Mouse (Mus musculus): ENCODE measurements at regions not wholly inside any gene's neighbourhood (a gene's known extent, or its start where the extent isn't known, plus 50 kb on each side); places are given as distances from the start of the nearest gene placed in this dataset.
A peak's percentile ranks its signal among the peaks of the same experiment; 100 is the strongest.

- intact Hi-C loops (cut with DNase I) = no loop called here
- DNase-seq (ENCODE audit: extremely low spot score in 1 of 2, low spot score in 2 of 2) = peak in 1 of 2 experiments; percentile 51
Measured at GRCm38 (mm10) chr3:18989577-18990240, 638.8 kb downstream of the 1700064H15Rik start.

GRCm38 (mm10) chr3:19000179-19000578 is 628.3 kb downstream of the 1700064H15Rik start:
- no peak for DNase-seq (ENCODE audit: extremely low spot score in 1 of 2, low spot score in 2 of 2)
- intact Hi-C loops (cut with DNase I) = no loop called here

DNA sequence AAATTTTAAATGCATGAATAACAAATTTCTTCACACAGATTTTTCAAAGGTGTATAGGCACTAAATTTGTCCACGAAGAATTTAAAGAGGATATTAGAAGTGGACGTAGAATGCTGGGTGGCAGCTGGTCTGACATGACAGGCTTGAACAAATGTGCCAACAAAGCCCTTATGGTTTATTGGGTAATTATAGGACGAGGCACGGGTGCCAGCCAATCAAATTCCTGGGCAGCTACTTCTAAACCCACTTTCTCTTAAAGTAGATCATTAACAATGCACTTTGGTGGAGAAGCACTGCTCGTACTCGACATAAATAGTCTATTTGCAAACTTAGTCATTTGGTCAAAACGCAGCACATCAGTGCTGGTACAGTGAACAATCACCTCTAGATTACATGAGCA is 626.4 kb downstream of the 1700064H15Rik start:
- DNase-seq (ENCODE audit: extremely low spot score in 1 of 2, low spot score in 2 of 2) = no peak
- intact Hi-C loops (cut with DNase I) = no loop called here

GRCm38 (mm10) chr3:19004792-19005191 is 623.7 kb downstream of the 1700064H15Rik start:
- DNase-seq (ENCODE audit: extremely low spot score in 1 of 2, low spot score in 2 of 2) = no peak
- intact Hi-C loops (cut with DNase I) = no loop called here

DNA sequence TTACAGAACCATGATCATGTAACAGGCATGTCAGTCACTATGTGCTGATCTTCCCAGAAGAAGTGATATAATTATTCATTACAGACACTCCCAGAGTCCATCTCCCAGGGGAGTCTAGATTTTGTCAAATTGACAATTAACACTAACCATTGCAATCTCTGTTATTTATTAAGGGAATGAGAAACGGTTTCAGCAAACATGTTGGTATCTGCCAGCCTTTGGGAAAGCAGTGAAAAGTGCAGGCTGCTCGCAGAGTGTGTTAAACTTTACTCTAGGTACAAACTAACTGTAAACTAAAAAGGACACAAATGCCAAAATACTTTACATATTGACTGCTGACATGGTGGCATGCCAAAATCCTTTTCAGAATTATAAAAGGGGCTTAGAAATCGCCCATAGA is 583.9 kb downstream of the 1700064H15Rik start:
- intact Hi-C loops (cut with DNase I) = no loop called here
- no peak for DNase-seq (ENCODE audit: extremely low spot score in 1 of 2, low spot score in 2 of 2)

- intact Hi-C loops (cut with DNase I) = no loop called here
- no peak for DNase-seq (ENCODE audit: extremely low spot score in 1 of 2, low spot score in 2 of 2)
Measured at GRCm38 (mm10) chr3:19045933-19046332, 582.5 kb downstream of the 1700064H15Rik start.

- peak in 1 of 2 experiments; percentile 18 for DNase-seq (ENCODE audit: extremely low spot score in 1 of 2, low spot score in 2 of 2)
- intact Hi-C loops (cut with DNase I) = no loop called here
Measured at GRCm38 (mm10) chr3:19046610-19047009, 581.9 kb downstream of the 1700064H15Rik start.

DNA sequence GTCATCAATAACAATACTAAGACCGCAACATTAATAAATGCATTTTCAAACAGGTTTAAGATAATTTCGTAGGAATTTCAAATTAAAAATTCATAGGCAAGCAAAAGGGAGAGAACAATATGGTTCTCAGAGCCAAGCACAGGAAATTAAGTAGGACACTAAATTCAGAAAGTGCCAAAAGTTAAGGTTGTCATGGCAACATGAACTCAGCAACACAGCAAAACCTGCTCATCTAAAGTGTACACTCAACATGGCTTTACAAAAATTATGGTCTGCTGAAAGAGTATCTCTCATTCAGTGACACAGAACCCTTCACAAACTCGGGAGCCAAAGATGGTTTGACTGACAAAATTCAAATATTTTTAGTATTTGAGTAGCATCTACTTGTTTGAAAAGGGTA is 572.5 kb downstream of the 1700064H15Rik start:
- intact Hi-C loops (cut with DNase I) = no loop called here
- peak in 1 of 2 experiments; percentile 38 for DNase-seq (ENCODE audit: extremely low spot score in 1 of 2, low spot score in 2 of 2)

GRCm38 (mm10) chr3:19056623-19057022 is 571.9 kb downstream of the 1700064H15Rik start:
- intact Hi-C loops (cut with DNase I) = no loop called here
- DNase-seq (ENCODE audit: extremely low spot score in 1 of 2, low spot score in 2 of 2) = no peak

DNA sequence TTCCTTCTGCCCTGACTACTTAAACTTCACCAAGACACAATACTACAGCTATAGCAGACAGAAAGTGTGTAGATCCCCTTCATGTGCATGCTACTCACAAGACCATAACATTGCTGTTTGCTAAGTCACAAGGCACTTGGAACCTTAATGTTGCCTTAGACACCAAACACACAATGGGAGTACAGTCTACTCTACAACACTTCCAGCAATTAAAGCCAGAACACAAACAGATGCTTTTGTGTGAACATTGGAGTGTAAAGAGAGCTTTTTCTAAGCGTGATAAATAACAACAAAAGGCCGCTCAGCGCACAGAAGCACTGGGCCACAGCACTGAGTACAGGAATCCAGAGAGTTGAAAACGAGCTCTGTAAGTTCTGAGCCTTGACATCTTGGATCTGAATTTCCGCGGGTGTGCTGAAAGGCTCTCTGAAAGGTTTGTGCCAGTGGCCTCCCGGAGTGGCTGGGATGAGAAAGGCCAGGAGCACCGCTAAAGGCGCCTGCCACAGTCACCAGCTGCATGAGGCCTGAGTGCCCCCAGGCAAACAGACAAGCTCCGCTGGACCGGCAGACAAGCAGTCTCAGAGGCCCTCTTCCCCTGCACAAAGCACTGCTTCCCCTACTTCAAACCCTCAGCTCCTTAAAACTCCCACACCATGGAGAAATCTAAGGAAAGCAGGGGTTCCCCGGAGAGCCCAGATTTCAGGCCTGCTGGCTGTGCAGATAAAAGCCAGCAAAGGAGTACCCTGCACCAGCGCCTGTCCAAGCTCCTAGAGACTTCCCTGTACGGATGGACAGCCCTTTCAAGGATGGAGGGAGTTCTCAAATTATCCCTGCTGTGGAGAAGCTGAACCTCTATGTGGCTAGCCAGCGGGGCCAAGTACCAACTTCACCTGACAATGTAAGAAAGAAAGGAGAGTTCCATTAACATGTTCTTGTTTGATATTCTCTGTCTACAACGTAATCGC is 568.3 kb downstream of the 1700064H15Rik start:
- DNase-seq (ENCODE audit: extremely low spot score in 1 of 2, low spot score in 2 of 2) = no peak
- intact Hi-C loops (cut with DNase I) = loop anchor here (5.0 to 10.0 kb wide), 2 partner anchors 118 to 845 kb away; no protein-coding TSS in a partner anchor

DNA sequence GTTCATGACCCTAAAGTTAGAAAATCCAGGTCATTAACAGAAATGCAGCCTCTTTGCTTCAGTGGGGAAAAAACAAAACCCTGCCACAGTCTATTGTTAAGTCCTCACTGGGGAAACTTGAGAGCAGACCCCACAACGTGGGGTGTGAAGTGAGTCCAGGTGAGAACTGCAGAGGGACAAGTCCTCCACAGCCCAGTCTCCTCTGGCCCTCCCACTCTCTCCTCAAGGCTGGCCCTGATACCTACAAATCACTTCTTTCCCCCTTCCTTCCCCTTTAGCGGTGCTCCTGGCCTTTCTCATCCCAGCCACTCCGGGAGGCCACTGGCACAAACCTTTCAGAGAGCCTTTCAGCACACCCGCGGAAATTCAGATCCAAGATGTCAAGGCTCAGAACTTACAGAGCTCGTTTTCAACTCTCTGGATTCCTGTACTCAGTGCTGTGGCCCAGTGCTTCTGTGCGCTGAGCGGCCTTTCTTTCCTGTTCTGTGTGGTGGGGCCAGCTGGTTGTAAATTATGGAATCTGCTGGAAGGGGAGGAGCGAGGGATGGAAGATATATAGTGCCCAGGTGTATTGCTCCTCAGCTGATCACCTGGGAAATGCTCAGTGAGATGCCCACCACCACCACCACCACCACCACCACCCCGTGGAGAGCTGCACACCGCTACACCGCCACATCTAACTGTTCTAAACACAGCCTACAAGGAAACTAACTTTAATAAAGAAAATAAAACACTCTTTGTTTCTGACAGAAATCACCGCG is 566.8 kb downstream of the 1700064H15Rik start:
- DNase-seq (ENCODE audit: extremely low spot score in 1 of 2, low spot score in 2 of 2) = no peak
- intact Hi-C loops (cut with DNase I) = loop anchor here (1.0 to 10.0 kb wide), 3 partner anchors 119 to 1011 kb away; no protein-coding TSS in a partner anchor

DNA sequence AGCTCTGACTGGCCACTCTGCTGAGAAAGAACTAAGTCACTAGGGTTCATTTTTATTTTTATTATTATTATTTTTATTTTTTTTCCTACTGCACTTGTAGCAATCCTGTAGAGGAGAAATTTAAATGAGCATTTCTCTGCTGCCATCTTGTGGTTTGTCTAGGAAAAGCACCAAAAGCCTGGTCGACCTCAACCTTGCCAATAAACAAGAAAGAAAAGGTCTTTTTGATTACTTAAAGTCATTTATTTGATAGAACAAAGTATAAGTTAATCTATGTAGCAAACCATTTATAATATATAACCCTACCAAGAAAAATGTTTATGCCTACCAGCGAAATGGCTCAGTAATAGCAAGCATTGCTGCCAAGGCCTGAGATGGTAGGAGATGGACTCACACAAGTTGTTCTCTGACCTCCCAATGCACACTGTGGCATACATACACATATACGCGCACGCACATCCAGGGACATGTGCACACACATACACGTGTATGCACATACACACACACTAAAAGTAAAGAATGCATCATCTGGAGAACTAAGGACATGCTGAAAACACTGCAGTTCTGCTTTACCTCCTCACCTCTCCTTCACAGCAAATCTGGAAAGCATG is 566.1 kb downstream of the 1700064H15Rik start:
- intact Hi-C loops (cut with DNase I) = loop anchor here (1.0 to 10.0 kb wide), 3 partner anchors 120 to 1012 kb away; no protein-coding TSS in a partner anchor
- peak; percentile 40 to 60 for DNase-seq (ENCODE audit: extremely low spot score in 1 of 2, low spot score in 2 of 2)

GRCm38 (mm10) chr3:19067141-19067757 is 561.2 kb downstream of the 1700064H15Rik start:
- intact Hi-C loops (cut with DNase I) = loop anchor here (10.0 kb wide), 1 partner anchor 852 kb away; no protein-coding TSS in a partner anchor

More at GRCm38 (mm10) chr3:19067141-19067757, 561.2 kb downstream of the 1700064H15Rik start:
- no peak for DNase-seq (ENCODE audit: extremely low spot score in 1 of 2, low spot score in 2 of 2)
